Mouse (Mus musculus): Measurements from ENCODE around the gene Nktr.

The Nktr gene

GRCm38 (mm10) chr9:121718792-121719318, at the start of gene Nktr:
Gene Nktr (plus strand): TSS chr9:121719169.
- peak; percentile 91 for DNase-seq (ENCODE audit: low spot score)

GRCm38 (mm10) chr9:121669348-121669791, 49.6 kb upstream of the Nktr start:
- no peak for DNase-seq (ENCODE audit: low spot score)

GRCm38 (mm10) chr9:121671300-121671699, 47.7 kb upstream of the Nktr start:
- DNase-seq (ENCODE audit: low spot score), result no peak

GRCm38 (mm10) chr9:121672311-121672710, 46.7 kb upstream of the Nktr start:
- no peak for DNase-seq (ENCODE audit: low spot score)

GRCm38 (mm10) chr9:121673716-121674115, 45.3 kb upstream of the Nktr start:
- no peak for DNase-seq (ENCODE audit: low spot score)

GRCm38 (mm10) chr9:121675011-121675410, 44.0 kb upstream of the Nktr start:
- DNase-seq (ENCODE audit: low spot score), result no peak

GRCm38 (mm10) chr9:121675556-121675955, 43.4 kb upstream of the Nktr start:
- no peak for DNase-seq (ENCODE audit: low spot score)

- no peak for DNase-seq (ENCODE audit: low spot score)
Observed at GRCm38 (mm10) chr9:121677069-121677468, 41.9 kb upstream of the Nktr start.

GRCm38 (mm10) chr9:121677476-121677875, 41.5 kb upstream of the Nktr start:
- DNase-seq (ENCODE audit: low spot score), result no peak

GRCm38 (mm10) chr9:121679549-121679948, 39.4 kb upstream of the Nktr start:
- DNase-seq (ENCODE audit: low spot score), result no peak

GRCm38 (mm10) chr9:121681191-121681590, 37.8 kb upstream of the Nktr start:
- no peak for DNase-seq (ENCODE audit: low spot score)

GRCm38 (mm10) chr9:121682037-121682680, 36.8 kb upstream of the Nktr start:
- DNase-seq (ENCODE audit: low spot score), result no peak

GRCm38 (mm10) chr9:121684702-121685101, 34.3 kb upstream of the Nktr start:
- no peak for DNase-seq (ENCODE audit: low spot score)

GRCm38 (mm10) chr9:121690200-121690651, 28.7 kb upstream of the Nktr start:
- DNase-seq (ENCODE audit: low spot score), result no peak

GRCm38 (mm10) chr9:121690734-121691133, 28.2 kb upstream of the Nktr start:
- DNase-seq (ENCODE audit: low spot score), result no peak

- DNase-seq (ENCODE audit: low spot score), result no peak
Observed at GRCm38 (mm10) chr9:121694736-121695135, 24.2 kb upstream of the Nktr start.

GRCm38 (mm10) chr9:121696626-121697025, 22.3 kb upstream of the Nktr start:
- no peak for DNase-seq (ENCODE audit: low spot score)

GRCm38 (mm10) chr9:121697150-121698049, 21.6 kb upstream of the Nktr start:
- DNase-seq (ENCODE audit: low spot score), result no peak

GRCm38 (mm10) chr9:121704261-121704645, 14.7 kb upstream of the Nktr start:
- DNase-seq (ENCODE audit: low spot score), result no peak

- peak; percentile 72 for DNase-seq (ENCODE audit: low spot score)
Observed at GRCm38 (mm10) chr9:121704646-121705625, 14.0 kb upstream of the Nktr start, which contains the start of gene Sec22c. Gene Sec22c (minus strand): TSS chr9:121705490.

- DNase-seq (ENCODE audit: low spot score), result no peak
Observed at GRCm38 (mm10) chr9:121706029-121706675, 12.8 kb upstream of the Nktr start.

Data from layer of hippocampus, adult 9-10 months (tissue).